Mouse (Mus musculus): Measurements from ENCODE around the gene 4930467E23Rik. TPM values are rescaled to one million over a fixed set of nuclear protein-coding genes. Genes with fewer than 3 reads are reported as not detected.
"Not testable (repeated sequence)": the region's sequence is repeated elsewhere in the genome, so short reads cannot be mapped to it uniquely, and the experiment has no call there.

Gene 4930467E23Rik
- total RNA-seq, 2 experiments from 2014 or later: not detected

DNA sequence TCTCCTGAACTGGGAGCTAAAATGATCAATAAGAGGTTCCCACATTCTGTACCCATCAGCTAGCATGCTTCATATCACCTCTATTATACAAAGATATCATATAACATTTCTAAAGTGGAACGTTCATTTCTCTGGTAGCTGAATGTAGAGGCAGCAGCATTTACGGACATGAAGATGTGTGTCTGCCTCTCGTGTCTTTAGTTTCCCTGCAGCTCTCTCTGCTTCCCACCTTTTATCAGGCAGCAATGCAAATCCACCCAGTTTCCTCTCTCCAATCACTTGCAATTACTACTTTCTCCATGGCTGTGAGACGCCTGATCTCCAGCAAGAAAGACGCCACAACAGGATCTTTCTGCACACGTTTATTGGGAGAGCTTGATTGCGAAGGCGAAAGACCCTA, 49.5 kb downstream of the 4930467E23Rik start:
- not testable (repeated sequence) for ATAC-seq (replicated peaks; ENCODE audit: poor library complexity, severe bottlenecking)

DNA sequence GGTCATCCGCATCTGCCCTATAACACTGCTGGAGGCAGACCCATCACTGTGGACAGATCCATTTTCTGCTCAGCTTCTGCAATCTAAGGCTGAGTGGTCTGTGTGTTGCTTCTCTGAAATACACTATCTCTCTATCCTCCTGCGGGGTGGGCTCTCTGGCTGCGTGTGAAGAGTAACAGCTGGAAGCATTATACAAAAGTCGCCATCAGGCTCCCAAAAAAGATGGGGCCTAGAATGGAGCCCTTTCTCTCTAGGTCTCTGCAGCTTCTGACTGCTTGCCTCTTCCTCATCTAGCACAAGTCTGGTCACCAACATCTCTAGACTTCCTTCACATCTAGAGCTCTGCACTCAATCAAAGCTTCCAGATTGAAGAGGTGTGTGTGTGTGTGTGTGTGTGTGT, 50.8 kb downstream of the 4930467E23Rik start:
- not testable (repeated sequence) for ATAC-seq (replicated peaks; ENCODE audit: poor library complexity, severe bottlenecking)

- not testable (repeated sequence) for ATAC-seq (replicated peaks; ENCODE audit: poor library complexity, severe bottlenecking)
Observed at GRCm38 (mm10) chr8:19780658-19781057, 51.3 kb downstream of the 4930467E23Rik start.

GRCm38 (mm10) chr8:19781328-19782114, 52.1 kb downstream of the 4930467E23Rik start:
- ATAC-seq (replicated peaks; ENCODE audit: poor library complexity, severe bottlenecking): not testable (repeated sequence)

- ATAC-seq (replicated peaks; ENCODE audit: poor library complexity, severe bottlenecking): not testable (repeated sequence)
Observed at GRCm38 (mm10) chr8:19782736-19783135, 53.4 kb downstream of the 4930467E23Rik start.

- ATAC-seq (replicated peaks; ENCODE audit: poor library complexity, severe bottlenecking): not testable (repeated sequence)
Observed at GRCm38 (mm10) chr8:19783860-19784259, 54.5 kb downstream of the 4930467E23Rik start.

DNA sequence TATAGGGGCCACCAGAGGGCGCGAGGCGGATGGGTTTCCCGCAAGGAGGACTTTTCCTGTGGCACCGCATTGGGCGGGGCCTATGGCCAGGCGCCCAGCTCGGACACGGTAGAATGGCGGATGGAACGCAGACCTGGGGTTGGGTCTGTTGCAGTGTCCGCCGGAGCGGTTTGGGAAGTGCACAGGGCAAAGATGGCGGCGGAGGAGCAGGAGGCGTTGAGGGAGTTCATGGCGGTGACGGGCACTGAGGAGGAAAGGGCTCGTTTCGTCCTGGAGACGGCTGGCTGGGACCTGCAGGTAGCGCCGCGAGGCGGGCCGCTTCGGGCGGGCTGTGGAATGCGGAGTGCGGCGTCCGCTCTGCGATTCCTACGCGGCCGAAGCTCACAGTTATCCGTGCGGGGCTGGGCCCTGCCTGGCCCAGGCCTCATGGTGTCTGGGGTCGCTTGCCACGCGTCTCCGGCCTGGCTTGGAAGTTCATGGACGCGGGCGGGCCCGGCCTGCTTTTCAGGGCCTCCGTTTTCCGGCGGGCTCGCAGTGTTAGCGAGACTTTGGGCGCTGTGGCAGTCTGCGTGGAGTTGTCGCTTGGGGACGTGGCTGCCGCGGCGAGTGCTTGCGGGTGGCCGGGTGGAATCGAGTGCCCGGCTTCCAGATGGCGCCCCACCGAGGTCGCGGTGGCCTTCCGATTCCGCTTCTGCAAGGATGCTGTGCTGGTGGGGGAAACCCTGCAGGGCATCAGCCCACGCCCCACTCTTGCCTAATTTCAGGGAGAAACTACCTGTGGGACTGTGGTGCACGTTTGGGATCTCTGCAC, 55.4 kb downstream of the 4930467E23Rik start:
- ATAC-seq (replicated peaks; ENCODE audit: poor library complexity, severe bottlenecking): peak; percentile 100

- not testable (repeated sequence) for ATAC-seq (replicated peaks; ENCODE audit: poor library complexity, severe bottlenecking)
Observed at GRCm38 (mm10) chr8:19792696-19793095, 63.3 kb downstream of the 4930467E23Rik start.

Other genes with a start within 250 kb of the 4930467E23Rik start
- gene Defb7, start 234.5 kb upstream of the 4930467E23Rik start, total RNA-seq (2014; fragmentation: Nextera tagmentation): not detected in 2 replicates
- gene Defb7, start 234.5 kb upstream of the 4930467E23Rik start, total RNA-seq (2017): not detected in 2 replicates
- gene Gm31371, start 173.8 kb downstream of the 4930467E23Rik start, total RNA-seq (2014; fragmentation: Nextera tagmentation): not detected in 2 replicates
- not detected in 2 replicates for gene Gm31371, start 173.8 kb downstream of the 4930467E23Rik start, total RNA-seq (2017)